Mouse (Mus musculus) MEL (cell line): ENCODE results near the gene Map4.

ENCODE experiments used
- CTCF ChIP-seq, 3 experiments: IDR thresholded peaks in 2 of 3; conservative IDR thresholded peaks in 1 of 3; 2 replicates each; pipeline ENCODE4 v1.5.1; 2011 to 2012; ENCODE audit warnings: low read length in 3 of 3, low read depth in 2 of 3, mild to moderate bottlenecking in 2 of 3, improper control_type of control experiment in 1 of 3, inconsistent platforms in 1 of 3, mixed read lengths in 1 of 3, moderate library complexity in 1 of 3; ENCODE audit not compliant: control insufficient read depth in 1 of 3, insufficient read depth in 1 of 3, poor library complexity in 1 of 3, severe bottlenecking in 1 of 3
- SMC3 ChIP-seq: IDR thresholded peaks from 2 replicates; pipeline ENCODE4 v1.6.1; 2011; ENCODE audit warnings: low read depth, low read length, improper control_type of control experiment

DNA sequence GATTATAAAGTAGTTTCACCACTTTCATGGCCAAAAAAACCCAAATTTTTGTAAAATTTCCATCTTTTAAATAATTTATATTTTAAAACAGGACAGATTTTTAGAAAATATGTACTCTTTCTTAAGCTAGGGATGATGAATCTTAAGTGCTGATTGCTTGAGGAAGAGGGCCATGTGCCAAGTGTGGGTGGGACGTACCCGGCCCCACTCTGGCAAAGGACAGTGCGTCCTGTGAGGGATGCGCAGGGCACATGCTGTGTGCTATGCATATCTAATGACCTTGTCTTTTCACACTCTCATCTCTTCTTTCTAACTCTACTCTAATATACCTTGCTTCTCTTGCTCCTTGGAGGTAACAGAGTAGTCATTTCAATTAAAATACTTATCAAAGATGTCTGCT, 66.2 kb downstream of the Map4 start:
- TF ChIP-seq SMC3 (no peak), CTCF (IDR thresholded peaks at IDR 0.05 in 2 of 3, conservative IDR thresholded peaks at IDR 0.05 in 1 of 3; ENCODE audit: control insufficient read depth in 1 of 3, insufficient read depth in 1 of 3, low read depth in 2 of 3, low read length in 3 of 3, poor library complexity in 1 of 3, severe bottlenecking in 1 of 3) (no peak)
